Mouse (Mus musculus): ENCODE results near the gene Gm45140. TPM values are rescaled to one million over a fixed set of nuclear protein-coding genes. Genes with fewer than 3 reads are reported as not detected.

The Gm45140 gene
- polyA plus RNA-seq, 1 experiment from 2014 or later: 2.8 TPM

- H3K9ac ChIP-seq (replicated peaks; ENCODE audit: low read depth, low read length): no peak overlapping the region
- H3K4me3 ChIP-seq (ENCODE audit: low read depth, low read length): no peak overlapping the region
- no peak overlapping the region for H3K4me2 ChIP-seq (replicated peaks; ENCODE audit: low read depth, low read length)
- H3K27ac ChIP-seq (ENCODE audit: low read length): no peak overlapping the region
- H3K27me3 ChIP-seq (ENCODE audit: control insufficient read depth, insufficient read depth, low read length): no peaks in the 10 kb centered on the region
- H3K9me3 ChIP-seq (ENCODE audit: control insufficient read depth, low read depth, low read length): no peaks in the 10 kb centered on the region
- no peaks in the 10 kb centered on the region for H3K36me3 ChIP-seq (ENCODE audit: control insufficient read depth, insufficient read depth, low read length)
- 83% methylated on average over 11 of the region's 11 CpGs for WGBS
- no peaks in the 10 kb centered on the region for H3K4me1 ChIP-seq (ENCODE audit: control insufficient read depth, insufficient read depth, low read length)
- no peak for ATAC-seq (ENCODE audit: insufficient number of reproducible peaks, insufficient read depth, low FRiP score, low read depth)
Observed at GRCm38 (mm10) chr6:87779174-87780165, 56.1 kb downstream of the Gm45140 start.

GRCm38 (mm10) chr6:87778294-87779173, 57.1 kb downstream of the Gm45140 start:
- Histone ChIP-seq H3K4me2 (replicated peaks; ENCODE audit: low read depth, low read length) (no peak overlapping the region), H3K4me1 (ENCODE audit: control insufficient read depth, insufficient read depth, low read length) (no peaks in the 10 kb centered on the region), H3K4me3 (ENCODE audit: low read depth, low read length) (no peak overlapping the region), H3K27me3 (ENCODE audit: control insufficient read depth, insufficient read depth, low read length) (no peaks in the 10 kb centered on the region), H3K9ac (replicated peaks; ENCODE audit: low read depth, low read length) (no peak overlapping the region), H3K36me3 (ENCODE audit: control insufficient read depth, insufficient read depth, low read length) (no peaks in the 10 kb centered on the region), H3K9me3 (ENCODE audit: control insufficient read depth, low read depth, low read length) (no peaks in the 10 kb centered on the region), H3K27ac (ENCODE audit: low read length) (no peak overlapping the region)
- no peak for ATAC-seq (ENCODE audit: insufficient number of reproducible peaks, insufficient read depth, low FRiP score, low read depth)
- 72% methylated on average over 11 of the region's 11 CpGs for WGBS

GRCm38 (mm10) chr6:87777842-87778241, 57.8 kb downstream of the Gm45140 start, which contains the start of gene Gp9:
Gp9 (plus strand) TSS chr6:87778072.
- no peak within 1 kb of the TSS for H3K4me2 ChIP-seq (replicated peaks; ENCODE audit: low read depth, low read length)
- H3K4me1 ChIP-seq (ENCODE audit: control insufficient read depth, insufficient read depth, low read length): no peaks in the 10 kb centered on the region
- no peaks in the 10 kb centered on the region for H3K9me3 ChIP-seq (ENCODE audit: control insufficient read depth, low read depth, low read length)
- 73% methylated on average over 2 of the region's 2 CpGs for WGBS
- no peaks in the 10 kb centered on the region for H3K27me3 ChIP-seq (ENCODE audit: control insufficient read depth, insufficient read depth, low read length)
- no peak within 1 kb of the TSS for H3K9ac ChIP-seq (replicated peaks; ENCODE audit: low read depth, low read length)
- H3K4me3 ChIP-seq (ENCODE audit: low read depth, low read length): no peak within 1 kb of the TSS
- ATAC-seq (ENCODE audit: insufficient number of reproducible peaks, insufficient read depth, low FRiP score, low read depth): no peak
- no peak within 1 kb of the TSS for H3K27ac ChIP-seq (ENCODE audit: low read length)
- no peaks in the 10 kb centered on the region for H3K36me3 ChIP-seq (ENCODE audit: control insufficient read depth, insufficient read depth, low read length)

- no peaks in the 10 kb centered on the region for H3K4me1 ChIP-seq (ENCODE audit: control insufficient read depth, insufficient read depth, low read length)
- H3K4me2 ChIP-seq (replicated peaks; ENCODE audit: low read depth, low read length): no peak overlapping the region
- H3K27me3 ChIP-seq (ENCODE audit: control insufficient read depth, insufficient read depth, low read length): no peaks in the 10 kb centered on the region
- no peak overlapping the region for H3K9ac ChIP-seq (replicated peaks; ENCODE audit: low read depth, low read length)
- no peak for ATAC-seq (ENCODE audit: insufficient number of reproducible peaks, insufficient read depth, low FRiP score, low read depth)
- no peaks in the 10 kb centered on the region for H3K9me3 ChIP-seq (ENCODE audit: control insufficient read depth, low read depth, low read length)
- no peak overlapping the region for H3K4me3 ChIP-seq (ENCODE audit: low read depth, low read length)
- WGBS: 75% methylated on average over 1 of the region's 1 CpGs
- no peaks in the 10 kb centered on the region for H3K36me3 ChIP-seq (ENCODE audit: control insufficient read depth, insufficient read depth, low read length)
- H3K27ac ChIP-seq (ENCODE audit: low read length): no peak overlapping the region
Observed at GRCm38 (mm10) chr6:87776663-87777062, 58.9 kb downstream of the Gm45140 start.

GRCm38 (mm10) chr6:87775588-87776245, 59.9 kb downstream of the Gm45140 start:
- no peaks in the 10 kb centered on the region for H3K36me3 ChIP-seq (ENCODE audit: control insufficient read depth, insufficient read depth, low read length)
- WGBS: 59% methylated on average over 3 of the region's 3 CpGs
- peak; percentile 72; the same call in 1 of the 2 replicates for ATAC-seq (ENCODE audit: insufficient number of reproducible peaks, insufficient read depth, low FRiP score, low read depth)
- H3K4me2 ChIP-seq (replicated peaks; ENCODE audit: low read depth, low read length): no peak overlapping the region
- no peak overlapping the region for H3K4me3 ChIP-seq (ENCODE audit: low read depth, low read length)
- H3K27me3 ChIP-seq (ENCODE audit: control insufficient read depth, insufficient read depth, low read length): no peaks in the 10 kb centered on the region
- no peaks in the 10 kb centered on the region for H3K9me3 ChIP-seq (ENCODE audit: control insufficient read depth, low read depth, low read length)
- H3K27ac ChIP-seq (ENCODE audit: low read length): no peak overlapping the region
- H3K9ac ChIP-seq (replicated peaks; ENCODE audit: low read depth, low read length): no peak overlapping the region
- no peaks in the 10 kb centered on the region for H3K4me1 ChIP-seq (ENCODE audit: control insufficient read depth, insufficient read depth, low read length)

GRCm38 (mm10) chr6:87774909-87775308, 60.7 kb downstream of the Gm45140 start:
- no peak for ATAC-seq (ENCODE audit: insufficient number of reproducible peaks, insufficient read depth, low FRiP score, low read depth)
- no peaks in the 10 kb centered on the region for H3K9me3 ChIP-seq (ENCODE audit: control insufficient read depth, low read depth, low read length)
- H3K27me3 ChIP-seq (ENCODE audit: control insufficient read depth, insufficient read depth, low read length): no peaks in the 10 kb centered on the region
- H3K36me3 ChIP-seq (ENCODE audit: control insufficient read depth, insufficient read depth, low read length): no peaks in the 10 kb centered on the region
- H3K4me2 ChIP-seq (replicated peaks; ENCODE audit: low read depth, low read length): no peak overlapping the region
- 81% methylated on average over 9 of the region's 9 CpGs for WGBS
- no peak overlapping the region for H3K4me3 ChIP-seq (ENCODE audit: low read depth, low read length)
- no peak overlapping the region for H3K27ac ChIP-seq (ENCODE audit: low read length)
- no peak overlapping the region for H3K9ac ChIP-seq (replicated peaks; ENCODE audit: low read depth, low read length)
- H3K4me1 ChIP-seq (ENCODE audit: control insufficient read depth, insufficient read depth, low read length): no peaks in the 10 kb centered on the region

GRCm38 (mm10) chr6:87774466-87774865, 61.1 kb downstream of the Gm45140 start:
- Histone ChIP-seq H3K9me3 (ENCODE audit: control insufficient read depth, low read depth, low read length) (no peaks in the 10 kb centered on the region), H3K4me1 (ENCODE audit: control insufficient read depth, insufficient read depth, low read length) (no peaks in the 10 kb centered on the region), H3K27me3 (ENCODE audit: control insufficient read depth, insufficient read depth, low read length) (no peaks in the 10 kb centered on the region), H3K36me3 (ENCODE audit: control insufficient read depth, insufficient read depth, low read length) (no peaks in the 10 kb centered on the region), H3K27ac (ENCODE audit: low read length) (no peak overlapping the region), H3K9ac (replicated peaks; ENCODE audit: low read depth, low read length) (no peak overlapping the region), H3K4me3 (ENCODE audit: low read depth, low read length) (no peak overlapping the region), H3K4me2 (replicated peaks; ENCODE audit: low read depth, low read length) (no peak overlapping the region)
- WGBS: 57% methylated on average over 1 of the region's 1 CpGs
- ATAC-seq (ENCODE audit: insufficient number of reproducible peaks, insufficient read depth, low FRiP score, low read depth): no peak

GRCm38 (mm10) chr6:87770626-87771025, 65.0 kb downstream of the Gm45140 start:
- Histone ChIP-seq H3K27ac (ENCODE audit: low read length) (no peak overlapping the region), H3K9ac (replicated peaks; ENCODE audit: low read depth, low read length) (no peak overlapping the region), H3K4me3 (ENCODE audit: low read depth, low read length) (no peak overlapping the region), H3K27me3 (ENCODE audit: control insufficient read depth, insufficient read depth, low read length) (no peaks in the 10 kb centered on the region), H3K4me1 (ENCODE audit: control insufficient read depth, insufficient read depth, low read length) (no peaks in the 10 kb centered on the region), H3K36me3 (ENCODE audit: control insufficient read depth, insufficient read depth, low read length) (no peaks in the 10 kb centered on the region), H3K4me2 (replicated peaks; ENCODE audit: low read depth, low read length) (no peak overlapping the region), H3K9me3 (ENCODE audit: control insufficient read depth, low read depth, low read length) (no peaks in the 10 kb centered on the region)
- no peak for ATAC-seq (ENCODE audit: insufficient number of reproducible peaks, insufficient read depth, low FRiP score, low read depth)
- WGBS: 54% methylated on average over 8 of the region's 8 CpGs

All from stomach, embryonic 14.5 days (tissue).